Mouse (Mus musculus) left cerebral cortex, adult 2 months (tissue): Measurements from ENCODE around the gene Kdm6b. TPM values are rescaled to one million over a fixed set of nuclear protein-coding genes. Genes with fewer than 3 reads are reported as not detected.

Experiments used
- DNase-seq, 2 experiments: peaks; one replicate each; pipeline ENCODE4 v3.0.0; 2021 to 2022; ENCODE audit warnings: low spot score in 2 of 2, mixed read lengths in 1 of 2; ENCODE audit errors: extremely low spot score in 1 of 2
- H3K27ac ChIP-seq: fragments of 200-600 bp; 2 replicates; pipeline ENCODE4 v1.8.1; 2022
- H3K4me3 ChIP-seq: fragments of 200-600 bp; 2 replicates; pipeline ENCODE4 v1.8.1; 2022
- CTCF ChIP-seq: fragments of 200-600 bp; IDR thresholded peaks from 2 replicates; pipeline ENCODE4 v1.8.1; 2022; ENCODE audit warnings: antibody characterized with exemption, mild to moderate bottlenecking, moderate library complexity
- intact Hi-C: fragments of 180-260 bp; cut with DNase I; formaldehyde crosslinking; loops from one replicate; pipeline ENCODE4 v1.15.1; 2025
- total RNA-seq, 2 experiments: library from RNA; stranded (reverse); gene quantifications; 2 replicates each; pipeline ENCODE4 v1.2.3; 2021

Kdm6b gene
- total RNA-seq, 2 experiments from 2014 or later, result 31.1 to 45.3 TPM

GRCm38 (mm10) chr11:69379600-69379999, 33.9 kb downstream of the Kdm6b start:
- intact Hi-C loops, result no loop called here
- DNase-seq, result no peak
- Histone ChIP-seq H3K27ac (no peak overlapping the region), H3K4me3 (no peak overlapping the region)
- TF ChIP-seq CTCF, result no peak

DNA sequence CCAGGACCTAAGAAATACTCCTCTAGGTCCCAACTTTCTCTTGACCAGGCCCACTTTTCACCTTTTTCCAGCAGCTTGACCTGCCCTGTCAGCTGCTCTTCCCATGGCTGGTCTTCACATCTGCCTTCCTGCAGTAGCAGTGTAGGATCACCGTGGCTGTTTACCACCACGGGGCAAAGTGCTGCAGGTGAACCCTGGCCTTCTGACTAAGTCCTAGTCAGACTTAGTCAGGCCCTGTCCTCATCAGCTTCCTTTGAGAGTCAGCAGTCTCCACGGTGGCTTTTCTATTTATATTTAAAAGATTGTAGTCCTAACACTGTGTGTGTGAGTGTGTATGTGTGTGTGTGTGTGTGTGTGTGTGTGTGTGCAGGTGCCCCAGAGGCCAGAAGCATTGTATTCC, 35.7 kb downstream of the Kdm6b start:
- TF ChIP-seq CTCF, result no peak
- Histone ChIP-seq H3K27ac (no peak overlapping the region), H3K4me3 (no peak overlapping the region)
- no peak for DNase-seq
- intact Hi-C loops, result no loop called here

- Histone ChIP-seq H3K4me3 (no peak overlapping the region), H3K27ac (no peak overlapping the region)
- no peak for DNase-seq
- intact Hi-C loops, result no loop called here
- no peak for TF ChIP-seq CTCF
Observed at GRCm38 (mm10) chr11:69375646-69376045, 37.8 kb downstream of the Kdm6b start.

DNA sequence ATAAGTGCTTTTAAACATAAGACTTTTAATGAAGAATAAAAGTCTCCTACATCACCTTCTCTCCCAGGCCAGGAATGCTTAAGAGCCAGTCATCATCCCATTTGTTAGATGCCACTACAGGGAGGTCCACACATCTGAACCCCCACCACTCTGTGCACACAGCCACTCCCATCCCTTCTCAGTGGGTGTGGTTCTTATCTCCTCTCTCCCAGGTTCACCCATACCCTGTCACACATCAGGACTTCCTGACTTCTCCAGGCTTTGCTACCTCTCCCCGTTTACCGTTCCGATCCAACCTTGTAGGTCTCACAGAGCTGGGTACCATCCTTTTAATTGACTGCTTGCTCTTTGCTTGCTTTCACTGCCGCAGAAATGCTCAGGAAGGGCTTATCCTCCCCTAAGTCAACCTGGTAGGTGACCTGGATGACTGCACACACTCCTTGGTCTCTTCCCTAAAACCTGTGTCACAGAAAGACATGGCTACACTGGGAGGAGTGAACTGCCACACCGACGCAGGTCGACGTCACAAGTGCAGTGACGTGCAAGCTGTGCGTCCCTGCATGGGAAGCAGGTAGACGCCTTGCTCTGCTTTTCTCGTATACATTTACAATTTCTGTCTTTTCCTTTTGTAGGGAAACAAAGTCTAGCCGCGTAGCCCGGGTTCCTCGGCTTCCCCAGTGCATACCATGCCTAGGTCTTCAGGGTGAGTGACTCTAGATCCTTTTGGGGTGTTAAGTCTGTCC, 40.1 kb downstream of the Kdm6b start:
- Histone ChIP-seq H3K4me3 (no peak overlapping the region), H3K27ac (no peak overlapping the region)
- DNase-seq, result no peak
- intact Hi-C loops, result no loop called here
- TF ChIP-seq CTCF, result no peak

DNA sequence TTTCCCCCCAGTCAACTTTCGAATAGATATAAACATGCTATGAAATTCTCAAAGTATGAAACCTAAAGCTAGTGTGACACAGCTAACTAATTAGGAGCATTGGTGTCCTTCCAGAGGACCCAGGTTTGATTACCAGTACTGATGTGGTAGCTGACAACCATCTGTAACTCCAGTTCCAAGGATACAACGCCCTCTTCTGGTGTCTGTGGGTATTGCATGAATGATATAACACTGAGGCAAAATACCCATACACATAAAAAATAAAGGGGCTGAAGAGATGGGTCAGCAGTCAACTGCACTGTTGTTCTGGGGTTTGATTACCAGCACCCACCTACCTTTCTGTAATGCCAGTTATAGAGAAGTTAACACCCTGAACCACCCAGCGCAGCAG, 40.7 kb downstream of the Kdm6b start:
- Histone ChIP-seq H3K27ac (no peak overlapping the region; the same call in 1 of the 2 replicates), H3K4me3 (no peak overlapping the region)
- intact Hi-C loops, result no loop called here
- DNase-seq, result no peak
- peak; percentile 54 for TF ChIP-seq CTCF

GRCm38 (mm10) chr11:69372056-69372779, 41.3 kb downstream of the Kdm6b start:
- Histone ChIP-seq H3K27ac (peak overlapping the region; percentile 48), H3K4me3 (no peak overlapping the region)
- TF ChIP-seq CTCF, result no peak
- intact Hi-C loops, result no loop called here
- DNase-seq, result peak; percentile 44 to 62

DNA sequence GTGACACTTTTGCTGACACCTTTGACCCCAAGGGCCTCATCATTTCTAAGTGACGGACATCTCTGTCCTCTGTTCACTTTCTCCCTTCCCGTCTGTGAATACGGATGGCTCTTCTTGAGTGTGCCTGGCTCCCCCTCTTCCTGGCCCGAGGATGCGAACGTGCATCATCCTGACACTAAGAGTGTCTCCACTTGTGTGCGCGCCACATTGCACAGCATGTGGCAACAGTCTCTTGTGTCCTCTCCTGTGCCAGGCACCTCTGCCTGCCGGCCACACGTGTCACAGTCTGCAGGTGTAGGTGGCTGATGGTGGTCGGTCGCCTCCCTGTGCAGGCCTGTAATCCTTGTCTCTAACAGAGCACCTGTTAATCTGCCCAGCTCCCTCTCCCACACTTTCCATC, 41.9 kb downstream of the Kdm6b start:
- intact Hi-C loops, result no loop called here
- Histone ChIP-seq H3K4me3 (no peak overlapping the region), H3K27ac (peak overlapping the region; percentile 25)
- no peak for TF ChIP-seq CTCF
- peak in 1 of 2 experiments; percentile 24 for DNase-seq

- no peak for DNase-seq
- no peak for TF ChIP-seq CTCF
- intact Hi-C loops, result no loop called here
- Histone ChIP-seq H3K27ac (peak overlapping the region; percentile 25; the same call in 1 of the 2 replicates), H3K4me3 (no peak overlapping the region)
Observed at GRCm38 (mm10) chr11:69370817-69371215, 42.7 kb downstream of the Kdm6b start.

DNA sequence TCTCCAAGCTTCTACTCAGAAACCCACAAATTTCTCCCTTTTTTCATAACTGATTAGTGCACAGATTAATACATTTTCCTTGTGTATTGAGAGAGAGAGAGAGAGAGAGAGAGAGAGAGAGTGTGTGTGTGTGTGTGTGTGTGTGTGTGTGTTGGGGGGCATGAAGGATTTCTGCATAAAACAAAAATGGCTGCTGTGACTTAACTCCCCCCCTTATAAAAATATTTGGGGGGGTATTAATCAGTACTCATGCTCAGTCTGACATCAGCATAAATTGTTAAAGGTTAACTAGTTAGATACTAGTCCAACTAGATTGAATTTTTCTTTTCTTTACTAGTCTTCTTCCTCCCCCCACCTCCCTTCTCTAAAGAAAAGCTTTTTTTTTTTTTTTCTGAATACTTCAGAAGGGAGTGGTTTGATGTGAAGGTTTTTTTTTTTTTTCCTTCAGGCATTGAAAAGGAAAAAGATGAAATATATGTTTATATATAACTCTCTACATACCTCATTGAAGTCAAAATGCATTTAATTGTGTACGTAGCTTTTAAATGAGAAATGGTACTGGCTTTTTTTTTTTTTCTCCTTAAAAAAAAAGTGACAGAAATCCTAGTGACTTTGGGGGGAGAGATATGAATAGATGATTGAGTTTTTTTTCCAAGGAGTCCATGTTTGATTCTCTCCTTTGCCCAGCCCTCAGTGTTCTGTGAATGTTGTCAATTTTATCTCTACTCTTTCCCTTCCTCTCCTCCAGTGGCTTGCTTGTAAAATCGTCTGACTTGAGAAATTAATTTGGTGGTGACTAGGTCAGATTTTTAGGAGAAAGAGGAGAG, 43.3 kb downstream of the Kdm6b start:
- TF ChIP-seq CTCF, result no peak
- Histone ChIP-seq H3K27ac (peak overlapping the region; percentile 91), H3K4me3 (peak overlapping the region; percentile 39; the same call in 1 of the 2 replicates)
- intact Hi-C loops, result no loop called here
- no peak for DNase-seq

- TF ChIP-seq CTCF, result no peak
- intact Hi-C loops, result no loop called here
- H3K4me3 ChIP-seq, result peak within 1 kb of the TSS; percentile 91
- H3K27ac ChIP-seq, result peak within 1 kb of the TSS; percentile 91
- DNase-seq, result no peak
Observed at GRCm38 (mm10) chr11:69369215-69369989, 44.1 kb downstream of the Kdm6b start, which contains the start of gene Chd3. Gene Chd3 (minus strand): TSS chr11:69369406.
